Mouse (Mus musculus) intestine, embryonic 16.5 days (tissue): ENCODE results near the gene Zfp579. TPM values are rescaled to one million over a fixed set of nuclear protein-coding genes. Genes with fewer than 3 reads are reported as not detected.
"Not testable (repeated sequence)": the region's sequence is repeated elsewhere in the genome, so short reads cannot be mapped to it uniquely, and the experiment has no call there.

Experiments used
- ATAC-seq: fragments of 200-750 bp; cut with Nextera tagmentation; 2 replicates; pipeline ENCODE4 v1.8.0; 2017; ENCODE audit warnings: moderate TSS enrichment, moderate library complexity
- H3K27ac ChIP-seq: fragments of 300-500 bp; sonication (generic); 2 replicates; pipeline ENCODE4 v1.5.1; 2014; ENCODE audit warnings: mild to moderate bottlenecking, low read length
- H3K27me3 ChIP-seq: fragments of 300-500 bp; sonication (generic); replicated peaks from 2 replicates; pipeline ENCODE4 v1.6.1; 2014; ENCODE audit warnings: low read length, control low read depth, mixed read lengths; ENCODE audit not compliant: control insufficient read depth, insufficient read depth
- H3K36me3 ChIP-seq: fragments of 300-500 bp; sonication (generic); 2 replicates; pipeline ENCODE4 v1.6.1; 2014; ENCODE audit warnings: low read length, control low read depth; ENCODE audit not compliant: control insufficient read depth, insufficient read depth
- H3K4me1 ChIP-seq: fragments of 300-500 bp; sonication (generic); 2 replicates; pipeline ENCODE4 v1.6.1; 2014; ENCODE audit warnings: low read length, control low read depth, mixed read lengths; ENCODE audit not compliant: control insufficient read depth, insufficient read depth
- H3K4me2 ChIP-seq: fragments of 300-500 bp; sonication (generic); 2 replicates; pipeline ENCODE4 v1.6.1; 2014; ENCODE audit warnings: low read depth, low read length, control low read depth
- H3K4me3 ChIP-seq: fragments of 300-500 bp; sonication (generic); 2 replicates; pipeline ENCODE4 v1.5.1; 2014; ENCODE audit warnings: mild to moderate bottlenecking, low read length
- H3K9ac ChIP-seq: fragments of 300-500 bp; sonication (generic); 2 replicates; pipeline ENCODE4 v1.6.1; 2014; ENCODE audit warnings: low read depth, low read length
- H3K9me3 ChIP-seq: fragments of 300-500 bp; sonication (generic); 2 replicates; pipeline ENCODE4 v1.6.1; 2016; ENCODE audit warnings: low read length, control low read depth; ENCODE audit not compliant: control insufficient read depth
- WGBS: fragments of 180-500 bp; shearing (Covaris S2); extraction: QIAGEN DNeasy Blood & Tissue Kit; methylation state at CpG from one replicate; pipeline ENCODE4 v1.1.7; 2014; 5-methylcytosine and 5-hydroxymethylcytosine counted together
- polyA plus RNA-seq: library from polyadenylated mRNA; unstranded; fragments of >200 nt; fragmentation: Nextera tagmentation; extraction: Ambion mirVana; gene quantifications from 2 replicates; pipeline ENCODE4 v1.2.1, GENCODE M21; 2015

Gene Zfp579
- polyA plus RNA-seq, 1 experiment from 2014 or later, result 21.7 TPM

GRCm38 (mm10) chr7:5017352-5017751, 21.4 kb upstream of the Zfp579 start:
- Histone ChIP-seq H3K4me2 (no peak overlapping the region), H3K4me1 (peaks cover 18% of the 10 kb centered on the region), H3K9ac (no peak overlapping the region), H3K27me3 (no peaks in the 10 kb centered on the region), H3K27ac (no peak overlapping the region), H3K4me3 (no peak overlapping the region), H3K9me3 (peaks cover 2% of the 10 kb centered on the region; the same call in 1 of the 2 replicates), H3K36me3 (peaks cover 21% of the 10 kb centered on the region)
- no peak for ATAC-seq
- WGBS, result 91% methylated on average over 16 of the region's 16 CpGs

- H3K9me3 ChIP-seq, result peaks cover 2% of the 10 kb centered on the region; the same call in 1 of the 2 replicates
- 96% methylated on average over 2 of the region's 2 CpGs for WGBS
- H3K27ac ChIP-seq, result no peak overlapping the region; the same call in 1 of the 2 replicates
- no peak overlapping the region for H3K4me2 ChIP-seq
- no peak overlapping the region for H3K4me3 ChIP-seq
- H3K9ac ChIP-seq, result no peak overlapping the region
- peaks cover 18% of the 10 kb centered on the region for H3K4me1 ChIP-seq
- ATAC-seq, result no peak
- H3K27me3 ChIP-seq, result no peaks in the 10 kb centered on the region
- peaks cover 23% of the 10 kb centered on the region for H3K36me3 ChIP-seq
These were observed 21.0 kb upstream of the Zfp579 start for GRCm38 (mm10) chr7:5016920-5017319.

- peaks cover 11% of the 10 kb centered on the region for H3K4me1 ChIP-seq
- H3K9me3 ChIP-seq, result peaks cover 2% of the 10 kb centered on the region; the same call in 1 of the 2 replicates
- 48% methylated on average over 3 of the region's 3 CpGs for WGBS
- H3K4me2 ChIP-seq, result peak overlapping the region; percentile 68
- H3K36me3 ChIP-seq, result peaks cover 29% of the 10 kb centered on the region
- H3K9ac ChIP-seq, result peak overlapping the region; percentile 77
- H3K4me3 ChIP-seq, result peak overlapping the region; percentile 76
- peak; percentile 0; the same call in 1 of the 2 replicates for ATAC-seq
- H3K27ac ChIP-seq, result peak overlapping the region; percentile 98
- no peaks in the 10 kb centered on the region for H3K27me3 ChIP-seq
These were observed 20.1 kb upstream of the Zfp579 start for GRCm38 (mm10) chr7:5016057-5016456.

GRCm38 (mm10) chr7:5015118-5016001, 19.4 kb upstream of the Zfp579 start, which contains the start of gene Gm44973:
TSS of gene Gm44973 (plus strand) at chr7:5015496.
- 2% methylated on average over 74 of the region's 76 CpGs for WGBS
- H3K36me3 ChIP-seq, result peaks cover 32% of the 10 kb centered on the region

GRCm38 (mm10) chr7:5014251-5015117, 18.5 kb upstream of the Zfp579 start, which contains the start of the genes Zfp524 and Fiz1:
TSS of gene Zfp524 (plus strand) at chr7:5014415.
TSS of gene Fiz1 (minus strand) at chr7:5014697.
- H3K27ac ChIP-seq, result peak within 1 kb of the TSS; percentile 99
- no peaks in the 10 kb centered on the region for H3K27me3 ChIP-seq
- peak within 1 kb of the TSS; percentile 68 for H3K4me2 ChIP-seq
- H3K36me3 ChIP-seq, result peaks cover 33% of the 10 kb centered on the region
- peak within 1 kb of the TSS; percentile 90 for H3K9ac ChIP-seq
- peaks cover 2% of the 10 kb centered on the region; the same call in 1 of the 2 replicates for H3K9me3 ChIP-seq
- ATAC-seq, result peak; percentile 82
- WGBS, result under 1% methylated on average over 42 of the region's 42 CpGs
- H3K4me1 ChIP-seq, result peaks cover 9% of the 10 kb centered on the region
- peak within 1 kb of the TSS; percentile 76 for H3K4me3 ChIP-seq

More at GRCm38 (mm10) chr7:5015118-5016001, 19.4 kb upstream of the Zfp579 start, which contains the start of gene Gm44973:
- H3K9ac ChIP-seq, result peak within 1 kb of the TSS; percentile 90
- peak within 1 kb of the TSS; percentile 76 for H3K4me3 ChIP-seq
- no peaks in the 10 kb centered on the region for H3K27me3 ChIP-seq
- H3K27ac ChIP-seq, result peak within 1 kb of the TSS; percentile 99
- peak within 1 kb of the TSS; percentile 68 for H3K4me2 ChIP-seq
- peak; percentile 77 for ATAC-seq
- H3K9me3 ChIP-seq, result peaks cover 2% of the 10 kb centered on the region; the same call in 1 of the 2 replicates
- H3K4me1 ChIP-seq, result peaks cover 10% of the 10 kb centered on the region

GRCm38 (mm10) chr7:5012681-5013513, 16.9 kb upstream of the Zfp579 start:
- peaks cover 3% of the 10 kb centered on the region; the same call in 1 of the 2 replicates for H3K4me1 ChIP-seq
- peaks cover 45% of the 10 kb centered on the region for H3K36me3 ChIP-seq
- ATAC-seq, result no peak
- H3K4me3 ChIP-seq, result no peak overlapping the region
- H3K27me3 ChIP-seq, result no peaks in the 10 kb centered on the region
- peak overlapping the region; percentile 51; the same call in 1 of the 2 replicates for H3K4me2 ChIP-seq
- no peak overlapping the region for H3K9ac ChIP-seq
- peaks cover 5% of the 10 kb centered on the region; the same call in 1 of the 2 replicates for H3K9me3 ChIP-seq
- 88% methylated on average over 27 of the region's 27 CpGs for WGBS
- H3K27ac ChIP-seq, result no peak overlapping the region

- H3K27ac ChIP-seq, result no peak overlapping the region
These were observed 12.3 kb upstream of the Zfp579 start for GRCm38 (mm10) chr7:5008229-5008628.

GRCm38 (mm10) chr7:5002876-5003275, 6.9 kb upstream of the Zfp579 start:
- not testable (repeated sequence) for H3K4me3 ChIP-seq, H3K9ac ChIP-seq, H3K4me1 ChIP-seq, H3K27me3 ChIP-seq, H3K9me3 ChIP-seq, H3K36me3 ChIP-seq, H3K4me2 ChIP-seq, ATAC-seq, H3K27ac ChIP-seq
- WGBS, result 67% methylated on average over 8 of the region's 8 CpGs

More at GRCm38 (mm10) chr7:5008229-5008628, 12.3 kb upstream of the Zfp579 start:
- no peaks in the 10 kb centered on the region for H3K27me3 ChIP-seq
- H3K4me1 ChIP-seq, result no peaks in the 10 kb centered on the region
- H3K4me2 ChIP-seq, result no peak overlapping the region
- ATAC-seq, result no peak
- WGBS, result 95% methylated on average over 26 of the region's 26 CpGs
- no peak overlapping the region for H3K9ac ChIP-seq
- H3K36me3 ChIP-seq, result peaks cover 42% of the 10 kb centered on the region
- H3K9me3 ChIP-seq, result 0 out of 2 replicates have a peak, but pooled peaks cover 3% of the 10 kb centered on the region
- no peak overlapping the region for H3K4me3 ChIP-seq
